Mouse (Mus musculus): ENCODE data around the gene Tdrd1. TPM values are rescaled to one million over a fixed set of nuclear protein-coding genes. Genes with fewer than 3 reads are reported as not detected.

Gene Tdrd1
- polyA plus RNA-seq, 1 experiment from 2014 or later = 0.48 TPM

DNA sequence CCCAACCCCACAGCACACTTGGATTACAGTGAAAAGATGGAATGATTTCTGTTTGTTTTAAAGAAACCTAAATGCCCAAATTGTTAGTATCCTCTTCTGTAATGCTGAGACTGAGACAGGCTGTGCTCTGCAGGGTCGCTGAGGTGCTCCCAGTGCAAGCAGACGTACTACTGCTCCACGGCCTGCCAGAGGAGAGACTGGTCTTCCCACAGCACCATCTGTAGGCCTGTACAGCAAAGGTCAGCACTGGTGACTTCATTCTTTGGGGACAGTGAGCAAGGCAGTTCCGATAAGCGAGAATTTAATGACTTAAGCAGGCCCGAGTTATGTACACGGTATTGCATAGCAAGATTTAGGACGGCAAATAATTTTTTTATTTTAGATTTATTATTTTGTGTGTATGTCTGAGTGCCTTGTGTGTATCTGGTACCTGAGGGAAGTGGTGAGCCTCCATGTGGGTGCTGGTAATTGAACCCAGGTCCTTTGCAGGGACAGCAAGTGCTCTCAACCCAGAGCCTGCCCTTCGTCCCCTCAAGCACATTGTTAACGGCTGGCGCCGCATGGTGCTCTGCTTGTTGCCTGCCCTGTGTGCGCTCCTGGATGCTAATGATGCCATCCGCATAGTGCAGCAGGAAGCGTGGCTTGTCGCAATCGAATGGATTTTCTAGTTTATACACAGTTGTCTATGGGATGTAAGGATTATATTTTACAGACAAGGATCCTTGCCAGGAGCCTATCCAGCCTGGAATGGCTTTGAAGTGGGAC is 13.1 kb downstream of the Tdrd1 start:
- no peak overlapping the region for H3K4me3 ChIP-seq
- 75% methylated on average over 17 of the region's 17 CpGs for WGBS
- no peak overlapping the region for H3K4me2 ChIP-seq (replicated peaks)
- no peak overlapping the region for H3K27ac ChIP-seq (replicated peaks)
- H3K4me1 ChIP-seq = 0 out of 2 replicates have a peak, but pooled peaks cover 3% of the 10 kb centered on the region
- no peaks in the 10 kb centered on the region for H3K36me3 ChIP-seq
- no peak overlapping the region for H3K9ac ChIP-seq (replicated peaks)
- no peaks in the 10 kb centered on the region for H3K27me3 ChIP-seq
- no peak for ATAC-seq (ENCODE audit: low FRiP score, low read depth)
- H3K9me3 ChIP-seq = no peaks in the 10 kb centered on the region

DNA sequence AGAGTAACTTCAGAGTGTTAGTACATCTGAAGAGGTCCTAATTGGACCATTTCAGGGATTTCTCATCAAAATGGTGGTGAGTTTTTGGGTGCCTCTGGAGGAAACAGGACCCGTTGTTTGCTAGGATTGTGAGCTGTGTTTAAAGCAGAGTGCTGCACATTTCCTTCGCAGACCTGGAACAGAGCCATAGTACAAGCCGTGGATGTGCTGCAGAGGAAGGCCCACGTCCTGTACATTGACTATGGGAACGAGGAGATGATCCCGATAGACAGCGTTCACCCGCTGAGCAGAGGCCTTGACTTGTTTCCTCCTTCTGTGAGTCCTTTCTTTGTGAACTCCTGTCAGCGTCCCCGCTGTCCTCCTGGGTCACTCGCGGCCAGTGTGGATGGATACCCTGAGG is 17.0 kb downstream of the Tdrd1 start:
- WGBS = 85% methylated on average over 12 of the region's 12 CpGs
- Histone ChIP-seq H3K4me1 (no peaks in the 10 kb centered on the region), H3K36me3 (no peaks in the 10 kb centered on the region), H3K9me3 (peaks cover 4% of the 10 kb centered on the region; the same call in 1 of the 2 replicates), H3K4me2 (replicated peaks) (no peak overlapping the region), H3K9ac (replicated peaks) (no peak overlapping the region), H3K4me3 (no peak overlapping the region), H3K27me3 (no peaks in the 10 kb centered on the region), H3K27ac (replicated peaks) (no peak overlapping the region)
- ATAC-seq (ENCODE audit: low FRiP score, low read depth) = no peak

DNA sequence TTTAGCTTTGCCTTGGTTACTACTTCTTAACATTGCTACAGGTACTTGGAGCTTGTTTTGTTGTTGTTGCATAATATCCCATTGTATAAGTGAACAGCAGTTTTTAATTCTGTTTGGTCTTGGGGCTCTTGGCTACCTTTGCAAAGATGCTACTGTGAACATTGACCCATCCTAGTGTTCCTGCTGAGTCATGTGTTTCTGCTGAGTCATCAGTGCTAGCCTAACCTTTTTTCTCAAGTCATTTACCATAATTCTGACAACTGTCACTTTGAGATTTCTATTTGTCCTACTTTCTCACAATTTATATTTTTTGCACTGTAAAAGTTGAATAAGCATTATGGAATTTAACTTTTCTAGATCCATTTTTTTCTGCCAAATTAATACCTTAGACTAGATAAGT is 26.6 kb downstream of the Tdrd1 start:
- Histone ChIP-seq H3K27ac (replicated peaks) (no peak overlapping the region), H3K4me3 (no peak overlapping the region), H3K9me3 (no peaks in the 10 kb centered on the region), H3K4me2 (replicated peaks) (no peak overlapping the region), H3K27me3 (no peaks in the 10 kb centered on the region), H3K9ac (replicated peaks) (no peak overlapping the region), H3K36me3 (no peaks in the 10 kb centered on the region), H3K4me1 (no peaks in the 10 kb centered on the region)
- no peak for ATAC-seq (ENCODE audit: low FRiP score, low read depth)

DNA sequence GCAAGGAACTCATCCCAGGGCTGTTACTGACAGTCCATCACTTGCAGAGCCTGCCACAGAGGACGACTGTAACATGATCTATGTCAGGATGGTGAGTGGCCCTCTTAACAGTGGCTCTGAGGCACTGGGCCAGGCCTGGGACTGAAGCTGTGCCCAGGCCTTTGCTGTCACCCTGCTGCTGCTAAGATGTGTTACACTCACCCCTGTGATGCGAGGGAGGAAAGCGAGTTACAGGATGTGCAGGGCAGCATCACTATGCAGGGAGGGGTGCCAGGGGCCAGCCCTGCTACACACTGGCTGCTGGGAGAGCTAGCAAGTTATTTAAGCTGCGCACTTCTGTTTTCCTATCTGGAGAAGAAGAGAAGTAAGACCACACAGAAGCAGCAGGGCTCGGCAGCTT is 30.4 kb downstream of the Tdrd1 start:
- 58% methylated on average over 5 of the region's 5 CpGs for WGBS
- no peaks in the 10 kb centered on the region for H3K27me3 ChIP-seq
- no peaks in the 10 kb centered on the region for H3K36me3 ChIP-seq
- H3K4me3 ChIP-seq = no peak overlapping the region
- no peak overlapping the region for H3K27ac ChIP-seq (replicated peaks)
- H3K4me2 ChIP-seq (replicated peaks) = no peak overlapping the region
- no peaks in the 10 kb centered on the region for H3K4me1 ChIP-seq
- H3K9me3 ChIP-seq = no peaks in the 10 kb centered on the region
- no peak for ATAC-seq (ENCODE audit: low FRiP score, low read depth)
- no peak overlapping the region for H3K9ac ChIP-seq (replicated peaks)

DNA sequence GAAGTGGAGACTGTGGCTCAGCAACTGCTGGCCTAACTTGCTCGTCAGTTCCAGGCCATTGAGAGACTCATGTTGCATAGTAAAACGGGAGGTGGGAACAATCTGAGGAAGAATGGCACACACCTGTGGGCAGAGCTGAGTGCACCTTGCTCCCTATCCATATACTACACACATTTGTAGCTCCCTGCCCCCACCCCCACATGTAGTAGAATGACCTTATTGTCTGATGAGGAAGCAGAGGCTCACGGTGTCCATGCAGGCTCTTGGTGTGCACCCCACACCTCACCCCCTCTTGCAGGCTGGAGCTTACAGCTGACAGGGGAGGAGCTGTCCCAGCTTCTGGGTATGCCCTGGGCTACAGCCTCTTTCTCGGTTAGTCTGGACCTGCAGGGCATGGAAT is 41.7 kb downstream of the Tdrd1 start:
- Histone ChIP-seq H3K9me3 (no peaks in the 10 kb centered on the region), H3K4me2 (replicated peaks) (no peak overlapping the region), H3K9ac (replicated peaks) (no peak overlapping the region), H3K4me3 (no peak overlapping the region), H3K36me3 (no peaks in the 10 kb centered on the region), H3K4me1 (no peaks in the 10 kb centered on the region), H3K27me3 (peaks cover 22% of the 10 kb centered on the region), H3K27ac (replicated peaks) (no peak overlapping the region)
- no peak for ATAC-seq (ENCODE audit: low FRiP score, low read depth)
- 79% methylated on average over 4 of the region's 4 CpGs for WGBS

DNA sequence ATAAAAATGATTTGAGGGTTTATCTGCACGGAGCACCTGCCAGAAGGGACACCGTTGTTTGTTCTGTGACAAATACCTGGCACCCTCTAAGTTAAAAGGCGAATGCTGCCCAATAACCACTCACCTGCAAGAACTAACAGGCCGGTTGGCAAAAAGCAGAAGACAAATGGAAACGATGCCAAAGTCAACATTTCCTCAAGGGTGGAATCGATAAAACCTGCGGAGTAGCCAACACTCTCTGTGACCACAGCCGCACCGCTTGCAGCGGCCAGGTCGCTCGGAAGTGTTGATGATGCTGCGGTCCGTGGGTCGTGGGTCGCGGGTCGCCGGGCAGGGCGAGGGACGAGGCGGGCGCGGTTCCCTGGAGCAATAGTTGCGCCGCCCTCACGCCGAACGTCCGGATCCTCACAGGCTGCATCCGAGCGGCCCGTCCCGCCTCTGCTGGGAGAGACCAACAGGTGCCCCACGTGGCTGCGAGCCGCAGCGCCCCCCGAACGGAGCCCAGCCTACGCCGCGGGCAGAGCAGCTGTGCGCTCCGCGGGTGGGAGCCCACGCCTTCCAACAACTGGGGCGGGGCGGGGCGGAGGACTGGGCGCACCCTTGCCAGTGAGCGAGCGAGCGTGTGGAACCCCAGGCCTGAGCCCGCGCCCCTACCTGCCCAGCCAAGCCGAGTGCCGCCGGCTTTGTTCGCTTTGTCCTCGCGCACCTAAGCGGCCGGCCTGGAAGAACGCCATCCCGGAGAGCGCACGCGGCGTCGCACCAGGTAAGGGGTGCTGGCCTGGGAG is 48.0 kb downstream of the Tdrd1 start, which contains the start of gene Vwa2:
TSS of gene Vwa2 (plus strand) at position 434 of the 785 bp plus-strand sequence.
- Histone ChIP-seq H3K4me1 (peaks cover 12% of the 10 kb centered on the region), H3K4me2 (replicated peaks) (peak within 1 kb of the TSS; percentile 97), H3K4me3 (peak within 1 kb of the TSS; percentile 57), H3K9me3 (no peaks in the 10 kb centered on the region), H3K9ac (replicated peaks) (peak within 1 kb of the TSS; percentile 44), H3K36me3 (no peaks in the 10 kb centered on the region), H3K27me3 (peaks cover 78% of the 10 kb centered on the region), H3K27ac (replicated peaks) (no peak within 1 kb of the TSS)
- ATAC-seq (ENCODE audit: low FRiP score, low read depth) = peak; percentile 38; the same call in 1 of the 2 replicates
- WGBS = 3% methylated on average over 68 of the region's 71 CpGs

DNA sequence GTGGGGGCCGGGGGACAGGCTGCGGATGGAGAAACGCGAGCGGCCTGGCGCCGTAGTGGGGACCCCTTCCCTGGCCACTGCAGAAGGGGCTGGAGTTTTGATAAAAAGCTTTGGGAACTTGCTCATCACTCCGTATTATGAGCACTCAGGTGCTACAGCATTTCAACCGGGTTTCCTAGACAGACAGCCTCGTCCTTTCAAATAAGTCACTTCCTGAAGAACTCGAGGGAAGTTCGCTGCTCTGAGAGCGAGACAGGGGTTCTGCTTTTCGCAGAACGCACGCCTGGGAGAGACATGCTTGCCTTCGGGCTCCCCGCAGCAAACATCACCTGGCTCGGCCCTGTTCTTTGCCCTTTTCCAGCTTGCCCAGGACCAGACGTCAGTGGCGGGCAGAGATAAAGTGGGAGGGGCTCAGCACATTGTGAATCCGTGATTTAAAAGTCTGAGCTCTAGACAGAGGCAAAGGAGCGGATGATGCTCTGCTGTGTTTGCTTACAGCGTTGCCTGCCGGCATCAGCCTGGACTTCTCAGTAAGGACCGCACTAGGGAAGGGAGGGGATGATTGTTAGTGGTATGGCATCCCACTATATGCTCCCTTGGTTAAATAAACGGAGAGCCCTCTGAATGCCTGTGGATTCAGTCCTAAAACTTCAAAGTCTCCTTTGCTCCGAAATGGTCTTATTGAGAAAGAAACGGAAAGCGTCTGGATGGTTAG is 48.7 kb downstream of the Tdrd1 start:
- peaks cover 12% of the 10 kb centered on the region for H3K4me1 ChIP-seq
- 9% methylated on average over 30 of the region's 30 CpGs for WGBS
- peaks cover 81% of the 10 kb centered on the region for H3K27me3 ChIP-seq
- peak overlapping the region; percentile 97 for H3K4me2 ChIP-seq (replicated peaks)
- no peaks in the 10 kb centered on the region for H3K9me3 ChIP-seq
- H3K27ac ChIP-seq (replicated peaks) = no peak overlapping the region
- H3K4me3 ChIP-seq = peak overlapping the region; percentile 57
- no peaks in the 10 kb centered on the region for H3K36me3 ChIP-seq
- peak overlapping the region; percentile 44; the same call in 1 of the 2 replicates for H3K9ac ChIP-seq (replicated peaks)
- ATAC-seq (ENCODE audit: low FRiP score, low read depth) = no peak

DNA sequence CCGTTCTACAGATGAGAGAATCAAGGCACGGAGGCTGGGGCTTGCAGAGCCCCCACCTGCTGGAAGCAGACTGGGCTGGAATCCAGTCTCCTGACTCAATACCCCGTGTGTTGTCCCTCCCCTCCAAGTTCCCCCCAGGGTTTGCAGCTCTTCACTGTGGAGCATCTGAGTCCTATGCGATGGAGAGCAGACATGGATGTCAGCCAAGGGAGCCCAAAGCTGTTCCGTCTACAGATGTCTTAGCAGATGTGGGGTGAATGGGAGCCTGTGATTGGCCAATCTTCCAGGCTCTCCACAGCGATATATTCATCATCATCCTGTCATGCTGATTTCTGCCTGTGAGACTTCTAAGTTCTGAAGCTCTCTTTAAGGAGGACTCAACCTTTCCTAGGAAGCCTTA is 51.4 kb downstream of the Tdrd1 start:
- Histone ChIP-seq H3K4me3 (no peak overlapping the region), H3K27ac (replicated peaks) (no peak overlapping the region), H3K9me3 (no peaks in the 10 kb centered on the region), H3K4me2 (replicated peaks) (no peak overlapping the region), H3K36me3 (no peaks in the 10 kb centered on the region), H3K27me3 (peaks cover 81% of the 10 kb centered on the region), H3K9ac (replicated peaks) (no peak overlapping the region), H3K4me1 (peaks cover 18% of the 10 kb centered on the region)
- 83% methylated on average over 6 of the region's 6 CpGs for WGBS
- no peak for ATAC-seq (ENCODE audit: low FRiP score, low read depth)

DNA sequence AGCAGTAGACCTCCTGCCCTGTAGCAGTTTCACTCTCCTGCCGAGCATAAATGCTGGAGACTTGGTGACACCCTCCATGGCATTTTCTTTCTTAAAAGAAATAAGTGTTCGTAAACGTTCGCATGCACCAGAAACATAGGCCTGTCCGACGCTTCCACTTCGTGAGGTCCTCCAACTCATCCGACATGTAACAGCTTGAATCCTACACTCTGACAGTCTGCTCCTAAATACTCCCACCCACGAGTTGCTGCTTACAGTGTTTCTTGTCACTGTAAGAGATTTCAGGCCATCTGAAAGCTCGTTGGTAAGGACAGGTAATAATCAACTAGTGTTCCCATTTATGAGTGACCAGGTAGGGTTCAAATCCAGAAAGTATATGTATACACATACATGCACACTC is 61.9 kb downstream of the Tdrd1 start:
- Histone ChIP-seq H3K4me3 (no peak overlapping the region), H3K9me3 (no peaks in the 10 kb centered on the region), H3K27ac (replicated peaks) (no peak overlapping the region), H3K4me2 (replicated peaks) (no peak overlapping the region), H3K36me3 (no peaks in the 10 kb centered on the region), H3K9ac (replicated peaks) (no peak overlapping the region), H3K27me3 (no peaks in the 10 kb centered on the region), H3K4me1 (peaks cover 5% of the 10 kb centered on the region)
- 85% methylated on average over 10 of the region's 10 CpGs for WGBS
- no peak for ATAC-seq (ENCODE audit: low FRiP score, low read depth)

DNA sequence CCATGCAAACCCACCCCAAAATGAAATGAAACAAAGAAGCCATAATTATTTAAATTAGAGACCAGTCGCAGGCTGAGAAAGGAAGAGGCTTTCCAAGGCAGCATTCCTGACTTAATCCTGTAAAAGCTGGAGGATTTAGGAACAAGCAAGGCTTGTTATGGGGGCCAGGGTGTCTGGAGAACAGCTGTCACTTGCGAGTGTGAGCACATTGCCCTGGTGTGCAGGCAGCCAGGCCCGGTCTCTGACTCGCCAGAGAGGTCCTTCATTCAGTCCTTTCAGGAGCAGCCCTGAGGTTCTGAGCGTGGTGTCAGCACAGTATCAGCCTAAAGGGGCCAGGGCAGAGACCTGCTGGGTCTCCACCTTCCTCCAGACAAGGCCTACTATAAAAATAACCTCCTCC is 62.6 kb downstream of the Tdrd1 start:
- no peaks in the 10 kb centered on the region for H3K9me3 ChIP-seq
- no peak overlapping the region for H3K4me3 ChIP-seq
- peak overlapping the region; percentile 42; the same call in 1 of the 2 replicates for H3K27ac ChIP-seq (replicated peaks)
- ATAC-seq (ENCODE audit: low FRiP score, low read depth) = no peak
- no peaks in the 10 kb centered on the region for H3K36me3 ChIP-seq
- H3K9ac ChIP-seq (replicated peaks) = no peak overlapping the region
- peaks cover 5% of the 10 kb centered on the region for H3K4me1 ChIP-seq
- 25% methylated on average over 5 of the region's 5 CpGs for WGBS
- no peaks in the 10 kb centered on the region for H3K27me3 ChIP-seq
- H3K4me2 ChIP-seq (replicated peaks) = no peak overlapping the region

DNA sequence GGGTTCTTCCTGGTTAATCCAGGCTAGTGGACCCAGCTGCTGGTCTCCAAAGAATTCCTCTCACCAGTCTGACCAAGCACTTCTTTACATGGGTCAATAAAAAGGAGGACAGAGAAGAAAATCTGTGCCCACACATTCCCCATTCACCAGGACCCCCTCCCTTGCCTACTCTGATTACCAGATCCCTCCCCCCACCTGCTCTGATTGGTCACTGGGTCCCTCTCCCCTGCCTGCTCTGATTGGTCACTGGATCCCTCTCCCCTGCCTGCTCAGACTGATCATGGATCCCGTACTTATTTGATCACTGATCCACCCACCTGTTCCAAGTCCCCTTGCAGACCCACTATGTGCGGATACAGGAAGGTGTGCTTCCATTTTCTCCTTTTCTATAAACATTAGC is 65.4 kb downstream of the Tdrd1 start:
- Histone ChIP-seq H3K4me2 (replicated peaks) (no peak overlapping the region), H3K4me3 (no peak overlapping the region), H3K36me3 (no peaks in the 10 kb centered on the region), H3K27me3 (no peaks in the 10 kb centered on the region), H3K4me1 (peaks cover 5% of the 10 kb centered on the region), H3K9ac (replicated peaks) (no peak overlapping the region), H3K9me3 (no peaks in the 10 kb centered on the region), H3K27ac (replicated peaks) (no peak overlapping the region)
- 52% methylated on average over 2 of the region's 2 CpGs for WGBS
- ATAC-seq (ENCODE audit: low FRiP score, low read depth) = no peak

DNA sequence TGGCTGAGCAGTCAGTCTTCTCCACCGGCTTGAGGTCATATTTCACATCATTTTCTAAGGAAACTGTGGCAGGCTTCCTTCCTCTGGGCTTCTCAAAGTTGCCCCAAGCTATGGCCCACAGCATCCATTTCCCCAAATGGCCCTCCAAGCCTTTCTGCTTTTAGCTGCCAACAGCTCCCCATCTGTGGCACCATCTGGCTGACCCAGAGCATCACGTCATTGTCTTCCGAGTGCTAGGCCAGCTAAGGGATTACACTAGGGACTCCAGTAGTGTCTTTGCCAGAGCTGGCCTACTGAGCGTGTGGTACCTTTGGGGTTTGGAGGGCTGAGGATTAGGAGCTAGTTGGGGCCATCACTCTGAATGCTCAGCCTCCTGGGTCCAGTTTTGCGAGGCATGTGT is 66.6 kb downstream of the Tdrd1 start:
- no peak overlapping the region for H3K9ac ChIP-seq (replicated peaks)
- H3K9me3 ChIP-seq = no peaks in the 10 kb centered on the region
- no peaks in the 10 kb centered on the region for H3K27me3 ChIP-seq
- no peak overlapping the region for H3K4me3 ChIP-seq
- no peaks in the 10 kb centered on the region for H3K36me3 ChIP-seq
- no peak overlapping the region for H3K4me2 ChIP-seq (replicated peaks)
- no peak for ATAC-seq (ENCODE audit: low FRiP score, low read depth)
- H3K27ac ChIP-seq (replicated peaks) = no peak overlapping the region
- peaks cover 5% of the 10 kb centered on the region for H3K4me1 ChIP-seq
- 78% methylated on average over 5 of the region's 5 CpGs for WGBS

All from midbrain, embryonic 12.5 days (tissue).